Mouse (Mus musculus) olfactory bulb, adult 2 months (tissue): ENCODE measurements around the gene Pdk3.

ENCODE experiments used
- CTCF ChIP-seq: fragments of 200-500 bp; IDR thresholded peaks from 2 replicates; pipeline ENCODE4 v1.5.1; 2012; ENCODE audit warnings: low read depth, mild to moderate bottlenecking, low read length, moderate library complexity; ENCODE audit not compliant: insufficient read depth
- POLR2A ChIP-seq: fragments of 200-500 bp; IDR thresholded peaks from 2 replicates; pipeline ENCODE4 v1.6.1; 2012; ENCODE audit warnings: mild to moderate bottlenecking, low read depth, low read length, moderate library complexity; ENCODE audit not compliant: insufficient read depth

DNA sequence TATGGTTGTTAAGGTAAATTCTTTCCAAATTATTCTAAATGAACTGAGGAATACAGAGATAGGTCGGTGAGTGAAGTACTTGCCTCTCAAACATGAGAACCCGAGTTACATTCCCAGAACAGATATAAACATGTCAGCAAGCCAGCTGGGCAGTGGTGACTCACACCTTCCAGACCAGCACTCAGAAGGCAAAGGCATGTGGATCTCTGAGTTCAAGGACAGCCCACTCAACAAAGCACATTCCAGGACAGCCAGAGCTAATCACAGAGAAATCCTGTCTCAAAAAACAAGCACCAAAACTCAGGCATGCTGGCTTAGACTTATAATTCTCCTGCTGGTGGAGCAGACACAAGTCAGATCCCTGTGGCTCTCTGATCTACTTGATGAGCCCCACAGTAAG lies 6.2 kb downstream of the Pdk3 start:
- TF ChIP-seq CTCF (no peak), POLR2A (no peak)
